Mouse (Mus musculus): ENCODE data around the gene Gps1.
"Not testable (repeated sequence)": the region's sequence is repeated elsewhere in the genome, so short reads cannot be mapped to it uniquely, and the experiment has no call there.

Gps1 gene

GRCm38 (mm10) chr11:120783426-120784063 lies 527 bp upstream of the Gps1 start:
- DNase-seq (ENCODE audit: low read depth in 2 of 2, low spot score in 2 of 2) = no peak

DNA sequence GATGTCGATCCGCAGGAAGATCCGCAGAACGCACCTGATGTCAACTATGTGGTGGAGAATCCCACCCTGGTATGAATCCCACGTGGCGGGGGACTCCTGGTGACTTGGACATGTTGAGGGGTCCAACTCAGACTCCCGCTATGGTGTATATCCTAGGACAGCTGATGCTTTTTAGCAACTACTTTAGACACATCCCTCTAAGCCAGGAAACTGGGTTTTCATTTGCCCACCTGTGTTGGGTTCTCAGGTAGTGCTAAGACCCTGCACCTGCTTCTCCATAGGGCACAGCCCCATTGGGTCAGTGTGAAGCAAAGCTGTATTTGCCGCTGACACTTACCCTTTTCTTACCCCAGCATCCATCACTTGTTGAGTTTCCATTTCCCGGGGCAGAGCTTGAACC lies 1.1 kb downstream of the Gps1 start:
- no peak for DNase-seq (ENCODE audit: low read depth in 2 of 2, low spot score in 2 of 2)

- not testable (repeated sequence) for DNase-seq (ENCODE audit: low read depth in 2 of 2, low spot score in 2 of 2)
Measured at GRCm38 (mm10) chr11:120788460-120788859, 4.4 kb downstream of the Gps1 start.

DNA sequence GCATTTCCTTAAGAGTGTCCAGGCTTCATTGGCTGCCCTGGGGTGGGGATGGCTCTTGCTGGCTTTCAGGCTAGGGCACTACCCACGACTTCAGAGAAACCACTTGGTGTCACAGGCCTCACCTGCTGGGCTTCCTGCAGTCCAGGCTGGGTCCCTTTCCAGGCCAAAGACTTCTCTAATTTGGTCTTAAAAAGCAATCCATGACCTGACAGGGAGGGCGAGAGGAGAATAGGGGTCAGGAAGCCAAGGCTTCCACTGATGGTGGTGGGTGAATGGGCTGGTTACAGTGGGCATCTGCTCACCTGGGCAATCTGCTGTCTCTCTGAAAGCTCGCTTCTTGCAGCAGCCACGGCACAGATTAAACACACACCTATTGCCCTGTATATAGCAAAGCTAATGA lies 5.3 kb downstream of the Gps1 start:
- DNase-seq (ENCODE audit: low read depth in 2 of 2, low spot score in 2 of 2) = no peak

DNA sequence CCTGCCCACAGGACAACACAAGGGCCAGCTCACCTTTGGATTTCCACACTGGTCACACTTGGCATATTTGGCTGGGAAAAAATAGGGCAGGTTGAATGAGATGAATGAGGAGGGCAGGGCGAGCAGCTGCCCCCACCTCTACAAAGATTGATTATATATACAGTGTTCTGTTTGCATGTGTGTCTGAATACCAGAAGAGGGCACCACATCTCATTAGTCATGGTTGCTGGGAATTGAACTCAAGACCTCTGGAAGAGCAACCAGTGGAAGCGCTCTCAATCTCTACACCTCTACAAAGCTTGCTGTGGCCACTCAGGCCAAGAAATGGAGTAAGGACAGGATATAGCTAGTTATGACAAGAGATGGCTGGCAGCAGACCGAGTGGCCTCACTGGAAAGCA lies 5.7 kb downstream of the Gps1 start:
- DNase-seq (ENCODE audit: low read depth in 2 of 2, low spot score in 2 of 2) = no peak

GRCm38 (mm10) chr11:120792652-120793051 lies 8.6 kb downstream of the Gps1 start:
- no peak for DNase-seq (ENCODE audit: low read depth in 2 of 2, low spot score in 2 of 2)

DNA sequence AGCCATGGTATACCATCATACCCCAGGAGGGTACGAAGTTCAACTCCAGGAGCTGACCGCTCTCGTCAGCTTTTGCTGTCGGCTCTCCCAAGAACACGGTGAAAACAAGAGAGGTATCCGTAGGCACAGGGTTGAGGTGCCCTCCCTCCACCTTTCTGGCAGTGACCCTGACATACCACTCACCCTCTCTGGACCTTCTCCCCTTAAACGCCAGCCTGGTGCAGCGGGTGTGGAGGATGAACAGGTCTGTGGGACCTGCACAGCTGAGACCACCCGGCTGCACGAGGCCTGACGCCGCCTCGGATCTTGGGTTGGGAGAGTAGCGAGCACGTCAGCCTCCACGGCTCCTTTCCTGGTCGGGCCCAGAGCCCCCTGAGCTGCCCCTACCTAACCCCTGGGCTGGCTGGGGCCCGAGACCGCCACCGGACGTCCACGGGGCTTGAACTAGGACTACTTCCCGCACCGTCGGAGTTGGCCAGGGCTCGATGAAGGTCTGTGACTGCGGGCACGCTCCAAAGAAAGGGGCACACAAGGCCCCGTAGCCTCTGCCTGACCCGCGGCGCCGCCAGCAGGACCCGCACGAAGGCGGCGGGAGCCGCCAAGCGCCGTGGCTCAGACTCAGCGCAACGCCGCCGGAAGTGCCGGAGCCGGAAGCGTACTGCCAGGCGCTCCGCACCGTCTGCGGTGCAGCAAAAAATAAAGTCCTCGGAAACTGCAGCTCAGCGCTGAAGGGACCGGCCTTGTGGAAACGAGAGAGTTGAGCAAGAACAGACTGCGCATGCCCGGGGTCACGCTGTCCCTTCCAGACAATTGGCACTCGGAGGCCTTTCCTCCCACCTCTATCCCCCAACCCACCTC lies 11.9 kb downstream of the Gps1 start, which contains the start of gene Dus1l:
Dus1l (minus strand) TSS at position 648 of the 858 bp plus-strand sequence.
- peak; percentile 96 to 97 for DNase-seq (ENCODE audit: low read depth in 2 of 2, low spot score in 2 of 2)

DNA sequence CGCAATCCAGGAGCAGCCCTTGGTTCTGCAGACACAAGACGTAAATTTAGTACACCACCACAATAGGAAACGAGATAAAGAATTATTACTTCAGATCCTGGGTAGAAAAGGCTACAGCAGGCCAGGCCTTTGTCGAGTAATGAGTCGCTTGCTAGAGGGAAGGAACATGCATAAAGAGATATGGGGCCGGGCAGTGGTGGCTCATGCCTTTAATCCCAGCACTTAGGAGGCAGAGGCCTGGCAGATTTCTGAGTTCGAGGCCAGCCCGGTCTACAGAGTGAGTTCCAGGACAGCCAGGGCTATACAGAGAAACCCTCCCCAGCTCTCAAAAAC lies 12.5 kb downstream of the Gps1 start:
- DNase-seq (ENCODE audit: low read depth in 2 of 2, low spot score in 2 of 2) = no peak

DNA sequence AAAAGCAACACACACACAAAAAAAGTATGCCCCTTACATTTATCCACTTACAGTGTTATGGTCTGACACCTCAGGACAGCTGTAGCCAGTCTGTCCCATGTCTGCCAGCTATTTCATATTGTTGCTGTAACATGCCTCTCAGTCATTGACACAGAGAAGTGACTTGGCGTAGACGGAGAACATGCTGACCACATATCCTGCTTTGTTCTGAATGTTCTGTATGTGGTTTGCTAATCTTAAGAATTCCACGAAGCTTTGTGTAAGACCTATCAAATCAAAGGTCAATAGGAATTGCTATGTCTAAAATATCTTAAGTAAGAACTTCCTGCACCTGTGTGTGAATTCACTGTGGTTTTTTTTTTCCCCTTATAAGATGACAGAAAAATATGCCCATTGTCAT lies 14.2 kb downstream of the Gps1 start:
- no peak for DNase-seq (ENCODE audit: low read depth in 2 of 2, low spot score in 2 of 2)

GRCm38 (mm10) chr11:120799316-120799890 lies 15.3 kb downstream of the Gps1 start:
- no peak for DNase-seq (ENCODE audit: low read depth in 2 of 2, low spot score in 2 of 2)

- peak; percentile 78 to 82 for DNase-seq (ENCODE audit: low read depth in 2 of 2, low spot score in 2 of 2)
Measured at GRCm38 (mm10) chr11:120800061-120800904, 16.2 kb downstream of the Gps1 start.

- no peak for DNase-seq (ENCODE audit: low read depth in 2 of 2, low spot score in 2 of 2)
Measured at GRCm38 (mm10) chr11:120804274-120804673, 20.2 kb downstream of the Gps1 start.

- DNase-seq (ENCODE audit: low read depth in 2 of 2, low spot score in 2 of 2) = no peak
Measured at GRCm38 (mm10) chr11:120804769-120805168, 20.7 kb downstream of the Gps1 start.

DNA sequence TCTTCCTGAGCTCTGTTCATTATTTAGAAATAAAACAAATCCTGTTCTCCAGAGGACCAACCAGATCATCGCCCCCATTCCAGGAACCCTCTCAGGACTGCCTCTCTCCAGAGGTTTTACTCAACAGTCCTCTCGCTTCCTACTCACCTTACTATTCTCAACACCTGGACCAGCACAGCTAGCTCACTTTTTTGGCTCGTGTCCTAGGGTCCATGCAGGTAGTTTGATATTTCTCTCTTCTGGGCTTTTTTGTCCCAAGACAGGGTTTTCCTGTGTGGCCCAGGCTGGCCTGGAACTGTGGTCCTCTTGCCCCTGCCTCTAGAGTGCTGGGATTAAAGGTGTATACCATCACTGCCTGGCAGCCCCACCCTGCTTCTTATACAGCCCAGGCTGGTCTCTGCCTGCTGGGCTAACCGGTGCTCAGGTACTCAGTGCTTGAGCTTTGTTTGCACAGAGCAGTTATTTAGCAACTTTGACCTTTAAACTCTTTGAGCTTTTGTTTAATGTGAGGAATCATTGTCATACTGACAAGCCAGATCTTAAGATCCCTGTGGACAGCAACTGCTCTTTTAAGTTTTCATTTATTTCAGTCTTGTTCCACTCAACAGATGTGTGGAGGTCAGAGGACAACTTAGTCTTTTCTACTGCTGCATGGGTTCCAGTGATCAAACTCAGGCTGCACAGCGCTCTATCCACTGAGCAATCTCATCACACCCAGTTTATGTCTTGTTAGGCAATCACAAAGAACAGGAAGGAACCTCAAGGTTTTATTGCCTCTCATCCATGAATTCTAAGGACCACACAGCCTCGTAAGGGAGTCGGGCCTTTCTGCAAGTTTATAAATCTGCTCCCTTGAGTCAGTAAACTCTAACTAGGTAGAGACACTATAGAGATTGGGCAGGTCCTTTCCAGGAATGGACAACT lies 21.6 kb downstream of the Gps1 start:
- DNase-seq (ENCODE audit: low read depth in 2 of 2, low spot score in 2 of 2) = no peak

DNA sequence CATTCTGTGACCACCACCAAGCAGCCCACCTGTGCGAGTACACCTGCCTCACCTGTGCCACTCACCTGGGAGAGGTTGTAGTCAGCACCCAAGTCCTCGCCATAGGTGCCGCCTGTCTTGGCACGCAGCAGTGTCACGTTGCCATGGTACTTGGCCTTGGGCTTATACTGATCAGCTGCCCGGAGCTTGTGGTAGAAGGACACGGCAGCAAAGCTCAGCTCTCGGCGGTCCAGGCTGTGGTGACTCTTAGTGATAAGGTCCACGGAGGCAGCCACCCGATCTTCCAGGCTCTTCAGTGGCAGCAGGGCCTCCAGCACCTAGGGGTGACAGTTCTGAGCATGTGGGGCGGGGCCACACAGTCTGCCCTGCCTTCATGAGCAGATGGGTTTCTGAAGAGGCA lies 23.9 kb downstream of the Gps1 start:
- no peak for DNase-seq (ENCODE audit: low read depth in 2 of 2, low spot score in 2 of 2)

DNA sequence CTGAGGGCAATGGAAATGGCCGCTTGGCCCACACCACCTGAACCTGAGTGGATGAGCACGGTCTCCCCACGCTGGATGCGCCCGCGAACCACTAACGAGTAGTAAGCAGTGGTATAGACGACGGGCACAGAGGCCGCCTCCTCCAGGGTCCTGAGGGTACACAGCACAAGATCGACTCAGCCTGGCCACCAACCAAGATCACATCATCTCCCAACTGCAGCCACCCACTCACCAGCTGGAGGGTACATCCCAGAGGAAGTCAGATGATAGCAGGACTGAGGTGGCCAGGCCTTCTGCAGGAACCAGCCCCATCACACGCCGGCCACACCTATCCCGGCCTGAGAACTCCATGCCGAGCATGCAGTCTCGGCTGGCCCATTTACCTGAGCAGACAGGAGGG lies 28.0 kb downstream of the Gps1 start:
- no peak for DNase-seq (ENCODE audit: low read depth in 2 of 2, low spot score in 2 of 2)

DNA sequence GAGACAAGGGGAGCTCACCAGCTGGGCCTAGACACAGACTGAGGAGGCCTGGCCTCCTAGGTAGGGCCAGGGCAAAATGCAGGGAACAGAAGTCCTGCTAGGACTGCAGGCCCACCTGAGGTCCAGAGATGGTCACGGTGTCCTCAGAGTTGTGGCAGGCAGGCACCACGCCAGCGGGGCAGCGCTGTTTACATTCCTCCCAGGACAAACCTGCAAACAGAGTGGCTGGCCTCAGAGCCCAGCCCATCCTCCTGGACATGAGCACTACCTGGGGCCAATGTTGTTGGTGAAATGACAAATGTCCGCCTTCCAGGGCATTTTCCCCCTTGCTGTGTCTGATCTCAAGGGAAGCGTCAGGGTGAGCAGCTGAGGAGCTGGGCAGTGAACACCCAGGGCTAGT lies 33.3 kb downstream of the Gps1 start:
- no peak for DNase-seq (ENCODE audit: low read depth in 2 of 2, low spot score in 2 of 2)

DNA sequence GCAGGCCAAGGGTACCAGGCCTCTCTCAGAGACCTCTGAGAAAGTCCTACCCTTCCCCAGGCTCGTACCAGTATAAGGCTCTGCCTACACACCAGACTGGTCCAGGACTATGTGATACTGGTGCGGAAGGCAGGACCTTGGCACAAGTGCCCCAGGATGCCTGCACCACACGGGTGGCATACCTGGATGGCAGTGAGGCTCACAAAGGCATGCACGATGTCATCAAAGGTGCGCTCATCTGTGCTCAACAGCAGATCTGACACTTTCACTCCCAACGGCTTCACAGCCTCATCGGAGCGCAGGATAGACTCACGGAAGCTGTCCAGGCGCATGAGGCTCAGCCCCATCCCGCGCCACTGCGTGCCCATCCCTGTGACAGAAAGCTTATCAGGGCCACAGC lies 34.2 kb downstream of the Gps1 start:
- DNase-seq (ENCODE audit: low read depth in 2 of 2, low spot score in 2 of 2) = no peak

DNA sequence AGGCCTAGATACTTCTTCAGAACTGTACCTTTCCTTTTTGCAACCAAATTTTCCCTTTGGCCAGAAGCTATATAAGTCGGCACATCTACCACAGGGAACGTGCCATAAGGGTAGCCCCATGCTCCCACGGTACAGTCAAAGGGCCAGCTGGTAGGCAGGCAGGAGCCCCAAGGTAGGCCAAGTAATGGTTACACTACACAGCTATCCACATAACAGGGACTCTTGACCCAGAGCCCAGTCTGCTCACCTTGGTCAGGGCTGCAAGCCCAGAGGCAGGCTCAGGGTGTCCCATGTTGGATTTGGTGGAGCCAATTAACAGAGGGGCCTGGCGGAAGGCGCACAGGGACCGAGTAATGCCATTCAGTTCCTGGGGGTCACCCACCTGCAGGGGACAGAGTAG lies 35.5 kb downstream of the Gps1 start:
- DNase-seq (ENCODE audit: low read depth in 2 of 2, low spot score in 2 of 2) = no peak

DNA sequence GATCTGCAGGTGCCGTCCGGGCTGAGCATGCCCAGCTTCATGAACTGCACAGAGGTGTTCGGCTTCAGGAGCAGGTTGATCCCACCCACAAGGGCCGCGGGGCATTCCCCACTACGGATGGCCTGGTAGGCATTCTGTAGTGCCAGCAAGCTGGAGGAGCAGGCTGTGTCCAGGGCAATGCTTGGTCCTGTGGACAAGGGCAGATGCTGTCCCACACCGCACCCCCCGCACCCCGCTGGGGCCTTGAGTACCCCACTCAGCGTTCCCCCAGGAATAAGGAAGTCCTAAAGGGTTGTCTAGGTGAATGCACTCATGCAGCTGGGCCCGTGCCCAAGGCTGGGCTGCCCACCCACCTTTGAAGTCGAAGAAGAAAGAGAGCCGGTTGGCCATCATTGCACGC lies 36.5 kb downstream of the Gps1 start:
- no peak for DNase-seq (ENCODE audit: low read depth in 2 of 2, low spot score in 2 of 2)
